Mouse (Mus musculus): ENCODE data around the gene Soga1.

Soga1 gene

GRCm38 (mm10) chr2:156990727-156991431 is 88.2 kb downstream of the Soga1 start:
- CTCF ChIA-PET = interaction anchor here (0.6 kb wide), 2 partner anchors 12 to 817 kb away, joined by 3 to 4 read pairs; no protein-coding TSS in a partner anchor

GRCm38 (mm10) chr2:156987316-156987715 is 91.7 kb downstream of the Soga1 start:
- CTCF ChIA-PET = no interaction called here

- CTCF ChIA-PET = no interaction called here
These were observed 96.2 kb downstream of the Soga1 start for GRCm38 (mm10) chr2:156982864-156983263.

GRCm38 (mm10) chr2:156981291-156981690 is 97.8 kb downstream of the Soga1 start:
- CTCF ChIA-PET = no interaction called here

GRCm38 (mm10) chr2:156980059-156980458 is 99.0 kb downstream of the Soga1 start:
- CTCF ChIA-PET = no interaction called here

GRCm38 (mm10) chr2:156976711-156977110 is 102.3 kb downstream of the Soga1 start:
- CTCF ChIA-PET = no interaction called here

- CTCF ChIA-PET = no interaction called here
These were observed 104.1 kb downstream of the Soga1 start for GRCm38 (mm10) chr2:156974967-156975366.

GRCm38 (mm10) chr2:156973316-156974100 is 105.5 kb downstream of the Soga1 start:
- CTCF ChIA-PET = interaction anchor here (0.7 kb wide), 1 partner anchor 172 kb away, joined by 3 read pairs; no protein-coding TSS in a partner anchor

GRCm38 (mm10) chr2:156970253-156970652 is 108.8 kb downstream of the Soga1 start:
- CTCF ChIA-PET = no interaction called here

- CTCF ChIA-PET = interaction anchor here (0.6 kb wide), 1 partner anchor 21 kb away, joined by 4 read pairs; no protein-coding TSS in a partner anchor
These were observed 110.6 kb downstream of the Soga1 start for GRCm38 (mm10) chr2:156968501-156968900.

- CTCF ChIA-PET = no interaction called here
These were observed 111.7 kb downstream of the Soga1 start for GRCm38 (mm10) chr2:156967388-156967787.
